Mouse (Mus musculus) G1E (cell line): ENCODE data around the gene Samd11.

Experiments used
- CTCF ChIP-seq: IDR thresholded peaks from 2 replicates; pipeline ENCODE4 v1.5.1; 2012; ENCODE audit warnings: low read depth, low read length, inconsistent platforms, mixed read lengths
- GATA1 ChIP-seq: IDR thresholded peaks from 2 replicates; pipeline ENCODE4 v1.6.1; 2012; ENCODE audit warnings: borderline replicate concordance, low read length, inconsistent platforms, mixed read lengths
- POLR2AphosphoS5 ChIP-seq: IDR thresholded peaks from 2 replicates; pipeline ENCODE4 v1.6.1; 2012; ENCODE audit warnings: low read depth, low read length, inconsistent platforms; ENCODE audit not compliant: insufficient replicate concordance
- TAL1 ChIP-seq: conservative IDR thresholded peaks from 2 replicates; pipeline ENCODE4 v1.6.1; 2012; ENCODE audit warnings: low read depth, low read length, inconsistent platforms, mixed read lengths

- TF ChIP-seq CTCF = no peak
- no peak for TF ChIP-seq GATA1
- TF ChIP-seq TAL1 = no peak
- TF ChIP-seq POLR2AphosphoS5 = no peak
These were observed 2.8 kb downstream of the Samd11 start for GRCm38 (mm10) chr4:156252619-156253018.
